Mouse (Mus musculus) heart, adult 2 months (tissue): ENCODE measurements around the gene Tap1.
"Not testable (repeated sequence)": the region's sequence is repeated elsewhere in the genome, so short reads cannot be mapped to it uniquely, and the experiment has no call there.

Source experiments
- CTCF ChIP-seq: fragments of 200-600 bp; IDR thresholded peaks from 2 replicates; pipeline ENCODE4 v1.8.1; 2022; ENCODE audit warnings: antibody characterized with exemption, mild to moderate bottlenecking, moderate library complexity
- POLR2A ChIP-seq: fragments of 200-500 bp; IDR thresholded peaks from 2 replicates; pipeline ENCODE4 v1.6.1; 2011; ENCODE audit warnings: mild to moderate bottlenecking, low read depth, low read length, control low read depth; ENCODE audit not compliant: insufficient read depth

GRCm38 (mm10) chr17:34144221-34144620, 43.1 kb upstream of the Tap1 start:
- TF ChIP-seq CTCF, POLR2A: not testable (repeated sequence)
